Mouse (Mus musculus) right cerebral cortex, adult 18-20 months (tissue): ENCODE results near the gene Slc2a10.
A peak's percentile ranks its signal among the peaks of the same experiment; 100 is the strongest.
"Not testable (repeated sequence)": the region's sequence is repeated elsewhere in the genome, so short reads cannot be mapped to it uniquely, and the experiment has no call there.

Experiments used
- DNase-seq: peaks from one replicate; pipeline ENCODE4 v3.0.0; 2022; ENCODE audit warnings: mixed read lengths

The Slc2a10 gene

DNA sequence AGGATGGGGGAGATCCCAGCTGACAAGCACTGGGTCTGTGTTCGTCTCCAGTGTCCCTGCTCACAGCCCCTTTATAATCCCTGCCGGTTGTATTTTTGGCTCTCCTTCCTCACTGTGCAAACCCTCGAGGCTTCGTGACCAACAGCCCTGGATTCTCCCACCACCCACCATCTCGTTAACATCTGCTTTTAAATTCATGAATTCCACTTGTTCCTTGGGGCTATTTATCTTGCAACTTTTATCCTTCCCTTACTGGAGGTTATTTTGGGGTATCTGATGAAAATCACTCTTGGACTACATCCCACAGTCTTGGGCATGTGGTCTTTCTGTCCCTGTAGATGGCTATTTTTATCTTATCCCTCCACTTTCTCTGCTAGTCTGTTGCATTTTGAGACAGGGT, 6.9 kb downstream of the Slc2a10 start:
- DNase-seq = peak; percentile 51

DNA sequence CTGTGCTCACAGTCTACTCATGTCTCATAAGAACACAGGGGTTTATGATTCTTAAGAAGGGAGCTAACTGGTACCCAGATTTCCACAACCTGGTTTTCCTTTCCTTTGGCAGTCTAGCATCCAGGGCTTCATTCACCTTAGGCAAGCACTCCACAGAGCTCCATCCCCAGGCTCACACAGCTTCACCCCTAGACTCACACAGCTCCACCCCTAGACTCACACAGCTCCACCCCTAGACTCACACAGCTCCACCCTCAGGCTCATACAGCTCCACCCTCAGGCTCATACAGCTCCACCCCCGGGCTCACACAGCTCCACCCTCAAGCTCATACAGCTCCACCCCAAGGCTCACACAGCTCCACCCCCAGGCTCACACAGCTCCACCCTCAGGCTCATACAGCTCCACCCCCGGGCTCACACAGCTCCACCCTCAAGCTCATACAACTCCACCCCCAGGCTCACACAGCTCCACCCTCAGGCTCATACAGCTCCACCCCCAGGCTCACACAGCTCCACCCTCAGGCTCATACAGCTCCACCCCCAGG, 7.4 kb downstream of the Slc2a10 start:
- not testable (repeated sequence) for DNase-seq

DNA sequence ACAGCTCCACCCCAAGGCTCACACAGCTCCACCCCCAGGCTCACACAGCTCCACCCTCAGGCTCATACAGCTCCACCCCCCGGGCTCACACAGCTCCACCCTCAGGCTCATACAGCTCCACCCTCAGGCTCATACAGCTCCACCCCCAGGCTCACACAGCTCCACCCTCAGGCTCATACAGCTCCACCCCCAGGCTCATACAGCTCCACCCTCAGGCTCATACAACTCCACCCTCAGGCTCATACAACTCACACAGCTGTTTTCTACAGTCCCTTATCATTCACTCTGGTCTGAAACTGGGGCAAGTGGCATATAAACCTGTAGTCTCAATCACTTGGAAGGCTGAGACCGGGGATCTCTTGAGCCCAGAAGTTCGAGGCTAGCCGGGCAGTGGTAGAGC, 7.9 kb downstream of the Slc2a10 start:
- not testable (repeated sequence) for DNase-seq

DNA sequence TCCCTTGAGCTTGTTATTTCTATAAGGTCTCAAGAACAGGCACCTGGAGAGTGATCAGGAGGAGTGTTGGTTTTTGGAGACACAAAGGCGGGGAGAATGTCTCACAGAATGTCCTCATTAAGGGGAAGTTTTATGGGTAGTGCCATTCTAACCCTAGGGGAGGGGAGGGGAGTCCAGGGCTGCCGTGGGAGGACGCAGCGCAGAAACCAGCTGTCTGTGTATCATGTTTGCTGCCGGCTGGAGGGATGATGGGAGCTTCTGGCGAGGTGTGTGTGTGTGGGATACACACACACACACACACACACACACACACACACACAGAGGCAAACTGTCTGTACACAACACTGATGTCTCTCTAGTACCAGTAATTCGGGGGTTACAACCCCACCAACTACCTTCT, 8.8 kb downstream of the Slc2a10 start:
- DNase-seq = peak; percentile 29

DNA sequence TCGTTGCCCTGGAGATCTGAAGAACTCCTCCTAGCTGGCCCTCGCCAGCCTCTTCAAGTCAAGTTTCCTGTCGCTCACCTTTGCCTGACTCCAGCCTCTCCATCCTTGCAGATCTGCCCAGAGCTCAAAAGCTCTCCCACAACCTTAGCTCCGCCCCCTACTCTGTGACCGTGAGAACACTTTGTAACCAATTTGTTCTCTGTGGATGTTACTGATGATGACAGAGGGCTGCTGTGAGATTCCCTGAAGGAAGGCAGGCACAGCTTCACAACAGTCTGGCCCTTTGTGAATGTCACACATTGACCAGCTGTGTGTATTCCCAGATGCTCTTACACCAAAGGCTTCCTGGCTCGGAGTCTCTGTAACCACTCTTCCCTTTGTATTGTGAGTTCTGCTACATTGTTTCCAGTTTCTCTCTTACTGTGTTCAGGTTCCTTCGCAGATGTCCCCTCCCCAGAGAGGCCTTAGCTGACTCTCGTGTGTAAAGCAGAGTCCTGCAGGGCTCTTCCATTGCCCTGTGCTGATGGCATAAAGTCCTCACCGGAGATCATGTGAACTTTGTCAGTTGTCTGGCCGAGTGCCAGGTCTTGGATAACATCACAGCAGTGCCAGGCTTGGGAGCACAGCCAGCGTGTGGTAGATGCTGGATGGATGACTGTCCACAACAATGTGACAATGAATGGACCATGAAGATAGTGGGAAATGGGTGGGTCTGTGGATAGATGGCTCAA, 9.4 kb downstream of the Slc2a10 start:
- no peak for DNase-seq

DNA sequence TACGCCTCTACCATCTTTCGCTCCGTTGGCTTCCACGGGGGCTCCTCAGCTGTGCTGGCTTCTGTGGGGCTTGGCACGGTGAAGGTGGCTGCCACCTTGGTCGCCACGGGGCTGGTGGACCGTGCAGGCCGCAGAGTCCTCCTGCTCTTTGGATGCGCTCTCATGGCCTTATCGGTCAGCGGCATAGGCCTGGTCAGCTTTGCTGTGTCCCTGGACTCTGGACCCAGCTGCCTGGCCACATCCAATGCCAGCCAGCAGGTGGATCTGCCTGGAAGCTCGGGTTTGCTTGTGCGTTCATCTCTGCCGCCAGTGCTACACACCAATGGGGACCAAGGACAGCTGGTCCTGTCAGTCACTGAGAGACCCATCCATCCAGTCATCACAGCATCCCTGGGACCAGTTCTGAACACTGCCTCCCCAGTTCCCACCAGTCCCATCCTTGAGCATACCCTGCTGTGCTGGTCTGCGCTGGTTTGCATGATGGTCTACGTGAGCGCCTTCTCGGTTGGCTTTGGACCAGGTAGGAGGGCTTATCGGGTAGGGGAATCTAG, 11.7 kb downstream of the Slc2a10 start:
- DNase-seq = no peak

DNA sequence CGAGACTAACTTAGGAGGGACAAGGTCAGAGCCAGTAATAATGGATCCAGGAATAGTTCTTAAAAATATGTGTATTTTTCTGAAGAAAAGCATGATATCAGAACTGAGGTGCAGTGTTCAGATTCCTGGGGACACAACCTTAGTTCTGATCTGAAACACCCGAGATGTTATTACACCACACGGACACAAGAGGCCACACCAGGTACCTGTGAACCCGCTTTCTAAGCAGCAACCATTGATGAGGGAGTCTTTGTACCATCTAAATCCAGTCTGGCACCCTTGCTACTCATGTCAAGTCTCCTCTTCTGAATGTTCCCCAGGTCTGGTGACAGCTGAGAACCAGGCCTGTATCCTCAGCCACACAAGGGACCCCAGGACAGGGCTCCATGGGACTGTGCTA, 22.0 kb downstream of the Slc2a10 start:
- DNase-seq = no peak

DNA sequence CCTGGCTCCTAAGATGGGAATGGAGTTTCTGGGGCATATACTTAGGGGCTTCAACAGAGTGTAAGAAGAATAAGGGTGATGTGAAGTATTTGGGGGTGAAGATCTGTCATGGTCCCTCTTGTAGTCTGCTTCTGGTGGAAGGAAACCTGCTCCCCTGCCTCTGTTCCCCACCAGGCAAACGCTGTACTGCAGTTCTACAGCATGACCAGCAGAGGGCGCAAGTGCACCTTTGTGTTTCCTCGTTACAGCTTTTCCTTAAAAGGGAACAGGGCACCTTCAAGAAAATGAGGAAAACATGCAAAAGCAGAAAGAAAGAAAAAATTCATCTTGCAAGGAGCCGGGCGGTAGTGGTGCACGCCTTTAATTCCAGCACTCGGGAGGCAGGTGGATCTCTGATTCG, 25.5 kb downstream of the Slc2a10 start:
- DNase-seq = peak; percentile 31

DNA sequence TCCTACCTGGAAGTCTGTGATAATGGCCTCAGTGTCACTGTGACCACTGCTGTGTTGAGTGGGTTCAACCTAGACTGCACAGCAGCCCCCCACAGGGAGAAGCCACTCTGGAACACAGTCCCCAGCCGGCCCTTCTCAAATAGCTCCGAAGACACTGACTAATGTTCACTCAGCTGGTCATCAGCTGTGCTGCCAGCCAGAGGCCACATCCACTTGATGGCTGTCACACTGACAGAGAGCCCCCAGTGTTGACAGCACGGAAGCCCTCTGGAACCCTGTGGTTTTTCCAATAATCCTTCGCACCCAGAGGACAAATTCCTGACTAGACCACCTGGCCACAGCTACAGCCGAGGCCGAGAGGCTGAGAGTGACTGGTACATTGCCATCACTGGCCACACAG, 30.2 kb downstream of the Slc2a10 start:
- DNase-seq = no peak

DNA sequence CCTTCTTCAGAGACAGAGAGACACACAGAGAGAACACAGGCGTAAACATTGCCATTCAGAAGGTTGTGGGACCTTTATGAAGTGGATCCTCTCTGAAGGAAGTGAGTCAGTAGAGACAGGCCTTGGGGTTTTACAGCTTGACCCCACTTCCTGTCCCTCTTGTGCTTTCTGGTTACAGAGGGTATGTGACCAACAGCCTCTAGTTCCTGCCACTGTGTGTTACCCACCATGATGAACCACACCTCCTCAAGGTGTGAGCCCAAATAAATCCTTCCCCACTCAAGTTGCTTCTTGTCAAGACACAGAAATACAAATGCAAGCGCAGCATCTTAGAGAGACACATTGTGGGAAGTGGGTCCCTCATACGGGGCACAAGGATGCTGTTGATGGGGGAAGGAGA, 37.4 kb downstream of the Slc2a10 start:
- DNase-seq = no peak

DNA sequence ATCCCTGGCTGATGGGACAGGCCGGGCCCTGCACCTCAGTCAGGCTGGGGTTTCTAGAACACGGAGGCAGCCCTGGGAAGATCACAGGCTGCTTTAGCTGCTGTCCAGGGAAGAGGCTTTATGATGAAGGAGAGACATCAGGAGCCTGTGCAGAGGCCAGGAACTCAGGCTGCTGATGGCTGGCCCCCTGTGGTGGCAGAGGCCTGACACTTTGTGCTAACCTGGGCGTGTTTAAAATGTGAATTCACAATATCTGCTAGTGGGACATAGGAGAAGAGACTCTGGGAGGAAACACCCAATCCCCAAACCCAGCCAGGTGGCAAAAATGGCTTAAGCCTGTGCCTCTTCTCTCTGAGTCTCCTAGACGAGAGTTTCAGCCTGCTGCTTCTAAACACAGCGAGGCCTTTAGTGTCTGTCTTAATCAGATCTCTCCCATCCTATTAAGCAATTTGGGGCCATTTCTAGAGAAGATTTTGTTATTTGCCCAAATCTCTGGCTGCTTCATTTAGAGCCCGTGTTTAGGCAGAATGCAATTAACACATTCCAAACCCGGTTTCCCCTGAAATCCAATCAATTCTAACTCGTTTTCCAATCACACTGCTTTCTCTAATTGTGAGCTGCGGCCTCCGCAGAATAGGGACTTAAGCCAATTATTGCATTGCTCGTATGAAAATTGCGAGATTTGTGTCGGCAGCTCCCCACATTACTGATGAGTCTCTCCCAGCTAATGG, 39.5 kb downstream of the Slc2a10 start:
- DNase-seq = no peak

DNA sequence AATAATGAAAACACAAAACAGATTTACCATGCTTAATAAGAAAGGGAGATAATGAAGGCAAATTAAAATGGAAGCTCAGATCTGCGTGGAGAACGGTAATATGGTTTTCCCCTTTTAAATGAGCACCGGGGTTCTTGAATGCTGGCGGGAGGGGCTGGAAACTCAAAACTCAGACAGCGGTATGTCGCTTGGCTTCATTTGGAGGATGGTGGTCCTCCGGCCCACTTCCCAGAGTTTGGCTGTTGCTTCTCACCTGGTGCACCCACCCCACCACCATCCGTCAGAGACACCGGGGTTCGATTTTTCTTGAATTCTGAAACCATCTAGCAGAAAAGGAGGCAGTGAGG, 40.1 kb downstream of the Slc2a10 start:
- no peak for DNase-seq

DNA sequence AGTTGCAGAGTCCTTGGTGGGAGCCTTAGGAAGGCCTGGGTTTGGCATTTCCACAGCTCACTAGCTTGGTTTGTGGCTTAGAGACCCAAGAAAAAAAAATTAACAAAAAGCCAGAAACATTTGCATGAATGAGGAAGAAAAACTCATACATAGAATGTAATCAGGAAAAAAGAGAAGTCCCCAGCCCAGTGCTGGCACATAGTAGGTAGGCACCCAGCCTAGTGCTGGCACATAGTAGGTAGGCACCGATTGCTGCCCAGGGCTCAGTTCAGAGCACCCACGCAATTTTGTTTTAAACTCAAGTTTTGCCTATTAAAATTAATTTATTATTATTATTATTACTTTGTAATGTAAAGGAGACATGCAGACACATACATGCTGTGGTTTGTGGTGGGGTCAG, 42.1 kb downstream of the Slc2a10 start:
- DNase-seq = no peak

DNA sequence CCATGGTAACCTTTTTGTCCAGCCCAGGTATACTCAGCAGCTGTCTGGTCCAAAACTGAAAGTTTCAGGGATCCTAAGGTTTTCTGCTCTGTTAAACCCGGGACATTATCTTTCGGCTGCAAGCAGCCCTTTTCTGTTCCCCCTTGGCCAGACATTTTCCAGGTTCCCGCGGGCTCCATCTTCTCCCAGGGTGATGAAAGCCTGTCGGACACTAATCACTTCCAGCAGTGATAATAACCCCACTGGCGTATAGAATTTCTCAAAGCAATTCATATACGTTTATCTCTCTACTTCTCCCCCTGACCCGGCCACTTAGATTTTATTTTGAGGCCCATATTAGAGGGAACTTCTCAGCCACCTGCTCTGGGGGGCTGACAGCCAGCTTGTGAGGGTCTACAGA, 42.8 kb downstream of the Slc2a10 start:
- no peak for DNase-seq

DNA sequence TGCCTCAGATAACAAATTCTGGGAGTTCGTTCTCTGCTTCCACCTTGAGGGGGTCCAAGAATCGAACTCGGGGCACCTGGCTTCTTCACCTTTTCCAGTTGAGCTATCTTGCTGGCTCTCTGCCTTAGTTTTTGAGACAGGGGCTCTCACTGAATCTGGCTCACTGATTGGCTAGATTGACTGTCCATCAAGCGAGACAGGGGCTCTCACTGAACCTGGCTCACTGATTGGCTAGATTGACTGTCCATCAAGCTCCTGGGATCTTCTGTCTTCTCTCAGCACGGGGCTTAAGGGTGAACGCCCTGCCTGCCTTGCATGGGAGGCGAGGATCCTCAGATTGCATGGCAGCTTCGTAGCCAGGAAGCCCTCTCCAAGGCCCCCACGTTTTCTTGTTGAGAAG, 43.8 kb downstream of the Slc2a10 start:
- DNase-seq = peak; percentile 21

DNA sequence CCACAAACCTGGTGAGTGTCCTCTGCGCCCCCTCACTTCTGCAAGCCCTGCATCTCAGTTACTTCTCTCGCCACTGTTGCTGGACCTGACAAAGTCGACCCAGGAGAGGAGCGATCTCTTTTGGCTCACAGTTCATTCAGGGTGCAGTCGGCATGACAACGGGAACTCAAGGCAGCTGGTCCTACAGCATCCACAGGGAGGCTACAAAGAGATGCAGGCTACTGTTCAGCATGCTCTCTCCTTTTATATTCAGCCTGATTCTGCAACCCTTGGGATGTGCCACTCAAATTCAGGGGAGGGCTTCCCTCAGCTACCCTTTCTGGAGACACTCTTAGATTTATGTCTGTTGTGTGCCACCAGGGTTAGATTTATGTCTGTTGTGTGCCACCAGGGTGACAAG, 45.0 kb downstream of the Slc2a10 start:
- no peak for DNase-seq

DNA sequence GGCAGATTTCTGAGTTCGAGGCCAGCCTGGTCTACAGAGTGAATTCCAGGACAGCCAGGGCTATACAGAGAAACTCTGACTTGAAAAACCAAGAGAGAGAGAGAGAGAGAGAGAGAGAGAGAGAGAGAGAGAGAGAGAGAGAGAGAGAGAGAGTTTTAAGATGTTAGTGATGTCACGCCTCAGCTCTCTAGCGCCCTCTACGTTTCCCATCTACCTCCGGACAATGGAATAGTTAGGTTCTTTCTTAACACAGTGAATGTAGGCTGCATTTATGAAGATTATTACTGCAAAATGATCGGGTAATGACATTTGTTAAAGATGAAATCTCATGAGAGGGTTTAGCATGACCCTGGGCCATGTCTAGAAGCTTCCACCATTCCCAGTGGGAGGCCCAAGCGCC, 46.8 kb downstream of the Slc2a10 start:
- not testable (repeated sequence) for DNase-seq

DNA sequence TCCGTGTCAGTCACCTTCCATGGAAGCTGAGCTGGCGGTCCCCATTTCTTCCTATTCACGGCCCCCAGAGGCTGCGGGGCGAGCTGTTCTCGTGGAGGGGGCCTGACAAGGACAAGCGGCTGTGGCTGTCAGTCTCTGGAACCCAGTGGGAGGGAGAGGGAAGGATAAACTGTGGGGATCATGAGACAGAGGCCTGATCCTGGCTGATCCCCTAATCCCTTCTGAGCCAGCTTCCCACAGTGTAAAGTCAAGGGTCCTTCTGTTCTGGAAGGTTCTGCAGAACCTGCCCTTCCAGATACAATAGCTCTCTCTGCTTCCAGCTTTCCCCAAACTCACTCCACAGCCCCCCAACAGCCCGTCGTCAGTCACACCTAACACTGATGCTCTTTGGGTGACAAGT, 50.5 kb downstream of the Slc2a10 start:
- DNase-seq = no peak

DNA sequence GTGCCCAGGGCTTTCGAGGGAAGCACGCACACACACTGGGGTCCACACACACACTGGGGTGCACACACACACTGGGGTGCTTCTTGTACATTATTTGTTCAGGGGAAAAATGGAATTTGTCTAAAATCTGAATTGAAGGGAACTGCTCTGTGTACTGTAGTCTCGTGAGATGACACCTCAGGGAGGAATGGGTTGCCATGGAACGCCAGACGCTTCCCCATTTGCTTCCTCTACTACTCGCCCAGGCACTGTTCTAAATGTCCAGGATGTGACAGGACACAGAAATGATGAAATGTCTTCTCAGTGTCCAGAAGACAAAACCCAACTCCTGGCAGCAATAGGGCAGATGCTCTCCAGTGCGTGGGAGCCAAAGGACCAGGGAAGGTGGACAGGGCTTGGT, 53.7 kb downstream of the Slc2a10 start:
- no peak for DNase-seq

DNA sequence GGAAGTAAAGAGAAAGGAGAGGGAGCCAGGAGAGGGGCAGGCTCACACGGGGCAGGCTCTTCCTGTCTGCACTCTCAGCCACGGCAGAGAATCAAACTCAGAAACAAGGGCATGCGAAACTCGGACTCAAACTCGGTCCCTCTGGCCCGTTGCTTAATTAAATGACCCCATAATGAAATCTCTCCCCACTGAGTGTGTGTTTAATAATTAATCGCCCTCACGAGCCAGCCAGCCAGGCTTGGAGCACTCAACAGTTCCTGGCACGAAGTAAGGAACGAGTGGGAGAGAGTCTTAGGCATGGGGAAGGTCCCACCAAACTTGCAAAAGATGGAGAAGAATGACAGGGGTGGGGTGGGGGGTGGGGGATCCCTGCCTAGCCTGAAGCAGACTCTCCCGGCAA, 55.3 kb downstream of the Slc2a10 start:
- no peak for DNase-seq

DNA sequence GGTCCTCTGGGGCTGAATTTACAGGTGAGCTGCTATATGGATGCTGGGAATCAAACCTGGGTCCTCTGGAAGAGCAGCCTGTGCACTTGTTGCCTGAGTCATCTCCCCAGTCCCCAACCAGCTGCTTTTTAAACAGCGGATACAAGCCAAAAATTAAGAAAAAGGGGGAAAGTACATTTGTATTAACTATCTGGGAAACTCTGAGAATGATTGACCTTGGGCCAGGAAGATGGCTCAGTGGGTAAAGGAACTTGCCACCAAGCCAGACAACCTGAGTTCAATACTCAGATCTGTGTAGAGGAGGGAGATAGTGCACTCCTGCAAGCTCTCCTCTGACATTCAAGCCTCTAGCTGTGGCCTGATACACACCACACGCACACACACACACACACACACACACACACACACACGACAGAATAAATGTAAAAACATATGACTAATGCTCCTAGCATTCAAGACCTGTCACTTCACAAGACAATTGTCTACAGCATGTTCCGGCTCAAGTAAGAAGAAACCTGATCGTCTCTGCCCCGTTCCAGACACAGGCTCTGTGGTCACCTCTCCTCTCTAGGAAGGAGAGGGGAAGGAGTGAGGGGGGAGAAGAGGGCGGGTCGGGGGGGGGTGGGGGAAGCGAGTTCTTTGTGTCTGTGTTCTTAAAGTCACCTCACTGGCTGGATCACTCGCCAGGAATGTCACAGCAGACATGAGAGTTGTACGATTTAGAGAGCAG, 56.1 kb downstream of the Slc2a10 start:
- DNase-seq = no peak

DNA sequence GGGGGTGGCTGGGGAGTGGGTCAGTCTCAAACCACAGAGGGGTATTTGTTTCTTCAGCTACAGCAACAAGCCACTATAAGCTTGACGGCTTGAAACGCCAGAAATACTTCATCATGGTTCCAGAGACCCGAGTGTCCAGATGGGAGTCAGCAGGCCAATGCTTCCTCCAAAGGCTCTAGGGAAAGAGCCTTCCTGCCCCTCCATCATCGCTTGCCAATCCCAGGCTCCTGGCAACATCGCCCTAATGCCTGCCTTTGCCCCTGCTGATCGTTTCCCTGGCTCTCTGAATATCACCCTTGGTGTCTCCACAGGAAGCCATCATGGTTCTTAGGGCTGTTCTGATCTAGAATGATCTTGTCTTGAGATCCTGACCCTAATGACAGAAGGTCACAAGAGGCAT, 58.3 kb downstream of the Slc2a10 start:
- no peak for DNase-seq

DNA sequence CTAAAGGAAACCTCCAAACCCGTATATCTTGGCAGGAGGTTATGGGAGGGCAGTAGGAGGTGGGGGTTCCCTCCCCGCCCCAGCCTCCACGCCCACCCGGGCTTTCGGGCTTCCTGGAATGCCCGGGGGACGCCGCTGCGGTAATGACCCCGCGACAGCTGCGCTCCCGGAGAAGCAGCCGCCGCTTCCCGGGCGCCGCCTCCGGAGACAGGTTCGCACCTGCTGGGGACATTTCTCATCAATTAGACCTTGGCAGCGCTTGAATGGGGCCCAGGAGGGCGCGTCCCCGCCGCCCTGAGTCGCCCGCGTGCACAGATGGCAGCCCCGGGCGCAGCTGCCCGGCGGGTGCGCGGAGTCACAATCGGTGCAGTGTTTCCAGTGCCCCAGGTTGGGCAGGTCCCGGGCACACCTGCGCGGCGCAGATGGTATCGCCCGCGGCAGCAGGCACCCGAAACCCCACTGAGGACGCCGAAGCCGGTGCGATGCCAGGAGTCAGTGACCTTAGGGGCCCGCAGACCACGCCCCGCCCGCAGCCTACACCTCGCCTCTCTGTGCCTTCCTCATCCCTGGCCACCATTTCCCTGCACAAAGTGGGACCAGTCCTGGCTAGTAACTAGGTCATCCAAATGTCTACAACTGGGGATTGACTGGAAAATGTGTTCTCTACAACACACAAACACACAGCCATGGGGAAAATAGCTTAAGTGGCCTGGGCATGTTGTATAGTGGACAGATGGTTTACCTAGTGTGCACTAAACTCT, 59.9 kb downstream of the Slc2a10 start:
- DNase-seq = no peak
